Mouse (Mus musculus): ENCODE results near the gene Myo16. TPM values are rescaled to one million over a fixed set of nuclear protein-coding genes. Genes with fewer than 3 reads are reported as not detected.

Myo16 gene
- total RNA-seq, 1 experiment from 2014 or later: not detected

- no peak for ATAC-seq (replicated peaks in 1 of 2; ENCODE audit: insufficient read depth in 1 of 2, low FRiP score in 2 of 2, low TSS enrichment in 1 of 2, low read depth in 1 of 2, poor library complexity in 2 of 2, severe bottlenecking in 2 of 2)
Observed at GRCm38 (mm10) chr8:10597595-10597994, 443.9 kb downstream of the Myo16 start.

- no peak for ATAC-seq (replicated peaks in 1 of 2; ENCODE audit: insufficient read depth in 1 of 2, low FRiP score in 2 of 2, low TSS enrichment in 1 of 2, low read depth in 1 of 2, poor library complexity in 2 of 2, severe bottlenecking in 2 of 2)
Observed at GRCm38 (mm10) chr8:10598889-10599288, 445.2 kb downstream of the Myo16 start.

GRCm38 (mm10) chr8:10606028-10606815 lies 452.5 kb downstream of the Myo16 start:
- peak; percentile 57 to 80 for ATAC-seq (replicated peaks in 1 of 2; ENCODE audit: insufficient read depth in 1 of 2, low FRiP score in 2 of 2, low TSS enrichment in 1 of 2, low read depth in 1 of 2, poor library complexity in 2 of 2, severe bottlenecking in 2 of 2)

- peak; percentile 27 to 30; a peak in 2 of 4 replicates for ATAC-seq (replicated peaks in 1 of 2; ENCODE audit: insufficient read depth in 1 of 2, low FRiP score in 2 of 2, low TSS enrichment in 1 of 2, low read depth in 1 of 2, poor library complexity in 2 of 2, severe bottlenecking in 2 of 2)
Observed at GRCm38 (mm10) chr8:10606816-10607209, 453.1 kb downstream of the Myo16 start.

- ATAC-seq (replicated peaks in 1 of 2; ENCODE audit: insufficient read depth in 1 of 2, low FRiP score in 2 of 2, low TSS enrichment in 1 of 2, low read depth in 1 of 2, poor library complexity in 2 of 2, severe bottlenecking in 2 of 2): no peak
Observed at GRCm38 (mm10) chr8:10611636-10612035, 457.9 kb downstream of the Myo16 start.

GRCm38 (mm10) chr8:10613371-10613770 lies 459.7 kb downstream of the Myo16 start:
- no peak for ATAC-seq (replicated peaks in 1 of 2; ENCODE audit: insufficient read depth in 1 of 2, low FRiP score in 2 of 2, low TSS enrichment in 1 of 2, low read depth in 1 of 2, poor library complexity in 2 of 2, severe bottlenecking in 2 of 2)

GRCm38 (mm10) chr8:10619689-10620088 lies 466.0 kb downstream of the Myo16 start:
- no peak for ATAC-seq (replicated peaks in 1 of 2; ENCODE audit: insufficient read depth in 1 of 2, low FRiP score in 2 of 2, low TSS enrichment in 1 of 2, low read depth in 1 of 2, poor library complexity in 2 of 2, severe bottlenecking in 2 of 2)

- no peak for ATAC-seq (replicated peaks in 1 of 2; ENCODE audit: insufficient read depth in 1 of 2, low FRiP score in 2 of 2, low TSS enrichment in 1 of 2, low read depth in 1 of 2, poor library complexity in 2 of 2, severe bottlenecking in 2 of 2)
Observed at GRCm38 (mm10) chr8:10625262-10625661, 471.6 kb downstream of the Myo16 start.

- no peak for ATAC-seq (replicated peaks in 1 of 2; ENCODE audit: insufficient read depth in 1 of 2, low FRiP score in 2 of 2, low TSS enrichment in 1 of 2, low read depth in 1 of 2, poor library complexity in 2 of 2, severe bottlenecking in 2 of 2)
Observed at GRCm38 (mm10) chr8:10628725-10629124, 475.0 kb downstream of the Myo16 start.

- ATAC-seq (replicated peaks in 1 of 2; ENCODE audit: insufficient read depth in 1 of 2, low FRiP score in 2 of 2, low TSS enrichment in 1 of 2, low read depth in 1 of 2, poor library complexity in 2 of 2, severe bottlenecking in 2 of 2): no peak
Observed at GRCm38 (mm10) chr8:10629862-10630261, 476.2 kb downstream of the Myo16 start.

GRCm38 (mm10) chr8:10631006-10631405 lies 477.3 kb downstream of the Myo16 start:
- no peak for ATAC-seq (replicated peaks in 1 of 2; ENCODE audit: insufficient read depth in 1 of 2, low FRiP score in 2 of 2, low TSS enrichment in 1 of 2, low read depth in 1 of 2, poor library complexity in 2 of 2, severe bottlenecking in 2 of 2)

GRCm38 (mm10) chr8:10632603-10633002 lies 478.9 kb downstream of the Myo16 start:
- no peak for ATAC-seq (replicated peaks in 1 of 2; ENCODE audit: insufficient read depth in 1 of 2, low FRiP score in 2 of 2, low TSS enrichment in 1 of 2, low read depth in 1 of 2, poor library complexity in 2 of 2, severe bottlenecking in 2 of 2)

- ATAC-seq (replicated peaks in 1 of 2; ENCODE audit: insufficient read depth in 1 of 2, low FRiP score in 2 of 2, low TSS enrichment in 1 of 2, low read depth in 1 of 2, poor library complexity in 2 of 2, severe bottlenecking in 2 of 2): peak; percentile 81 to 90
Observed at GRCm38 (mm10) chr8:10633360-10634140, 479.8 kb downstream of the Myo16 start.

- no peak for ATAC-seq (replicated peaks in 1 of 2; ENCODE audit: insufficient read depth in 1 of 2, low FRiP score in 2 of 2, low TSS enrichment in 1 of 2, low read depth in 1 of 2, poor library complexity in 2 of 2, severe bottlenecking in 2 of 2)
Observed at GRCm38 (mm10) chr8:10634421-10634820, 480.7 kb downstream of the Myo16 start.

GRCm38 (mm10) chr8:10638871-10639270 lies 485.2 kb downstream of the Myo16 start:
- no peak for ATAC-seq (replicated peaks in 1 of 2; ENCODE audit: insufficient read depth in 1 of 2, low FRiP score in 2 of 2, low TSS enrichment in 1 of 2, low read depth in 1 of 2, poor library complexity in 2 of 2, severe bottlenecking in 2 of 2)

- ATAC-seq (replicated peaks in 1 of 2; ENCODE audit: insufficient read depth in 1 of 2, low FRiP score in 2 of 2, low TSS enrichment in 1 of 2, low read depth in 1 of 2, poor library complexity in 2 of 2, severe bottlenecking in 2 of 2): no peak
Observed at GRCm38 (mm10) chr8:10640176-10640810, 486.6 kb downstream of the Myo16 start.

- no peak for ATAC-seq (replicated peaks in 1 of 2; ENCODE audit: insufficient read depth in 1 of 2, low FRiP score in 2 of 2, low TSS enrichment in 1 of 2, low read depth in 1 of 2, poor library complexity in 2 of 2, severe bottlenecking in 2 of 2)
Observed at GRCm38 (mm10) chr8:10640859-10641258, 487.1 kb downstream of the Myo16 start.

- no peak for ATAC-seq (replicated peaks in 1 of 2; ENCODE audit: insufficient read depth in 1 of 2, low FRiP score in 2 of 2, low TSS enrichment in 1 of 2, low read depth in 1 of 2, poor library complexity in 2 of 2, severe bottlenecking in 2 of 2)
Observed at GRCm38 (mm10) chr8:10641343-10641742, 487.6 kb downstream of the Myo16 start.

Measured in hematopoietic stem cell, adult 5-6 weeks (primary cell).